Mouse (Mus musculus) frontal cortex, adult (tissue): ENCODE results near the gene Copz1.
A peak's percentile ranks its signal among the peaks of the same experiment; 100 is the strongest.

Experiments
- ATAC-seq: cut with Nextera tagmentation; 2 replicates; pipeline ENCODE4 v1.9.2; 2017; ENCODE audit warnings: mild to moderate bottlenecking, moderate library complexity, mixed read lengths; ENCODE audit not compliant: low TSS enrichment

The Copz1 gene

GRCm38 (mm10) chr15:103308876-103309580 lies 36.5 kb downstream of the Copz1 start:
- no peak for ATAC-seq

- ATAC-seq = no peak
Measured at GRCm38 (mm10) chr15:103310365-103310910, 37.9 kb downstream of the Copz1 start, which contains the start of gene Gpr84. Gpr84 (minus strand) TSS chr15:103310612.

DNA sequence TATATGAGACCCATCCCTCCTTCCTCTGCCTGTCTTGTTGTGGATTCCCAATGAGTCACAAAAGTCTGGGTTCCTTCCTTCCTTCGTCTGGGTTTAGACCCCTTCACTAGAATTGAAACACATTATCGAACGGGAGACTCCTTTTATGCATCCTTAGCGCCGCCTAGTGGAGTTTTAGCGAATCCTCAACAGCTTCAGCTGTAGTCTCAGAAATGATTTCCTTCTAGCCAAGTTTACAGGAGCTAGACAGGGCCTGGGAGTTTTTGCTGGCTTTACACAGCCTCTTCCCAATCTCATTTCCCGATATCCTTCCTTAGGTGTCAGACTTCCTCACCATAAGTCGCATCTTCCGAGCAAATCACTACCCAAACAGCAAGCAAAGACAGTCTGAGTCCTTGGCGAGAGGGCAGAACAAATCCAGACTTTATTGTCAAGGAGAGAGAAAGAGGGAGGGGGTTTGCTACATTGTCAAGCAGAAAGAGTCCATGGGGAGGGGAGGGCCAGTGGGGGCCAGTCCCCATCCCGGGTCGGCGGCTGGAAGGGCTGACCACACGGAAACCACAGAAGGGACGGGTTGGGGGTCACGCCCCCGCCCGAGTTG lies 41.1 kb downstream of the Copz1 start:
- ATAC-seq = peak; percentile 48

GRCm38 (mm10) chr15:103314181-103314580 lies 41.7 kb downstream of the Copz1 start:
- no peak for ATAC-seq

GRCm38 (mm10) chr15:103315011-103315502 lies 42.5 kb downstream of the Copz1 start:
- peak; percentile 44 for ATAC-seq

GRCm38 (mm10) chr15:103315979-103316776 lies 43.7 kb downstream of the Copz1 start:
- no peak for ATAC-seq

- no peak for ATAC-seq
Measured at GRCm38 (mm10) chr15:103317120-103317519, 44.6 kb downstream of the Copz1 start.

GRCm38 (mm10) chr15:103317731-103318130 lies 45.2 kb downstream of the Copz1 start:
- no peak for ATAC-seq

- ATAC-seq = no peak
Measured at GRCm38 (mm10) chr15:103318201-103318816, 45.8 kb downstream of the Copz1 start.

GRCm38 (mm10) chr15:103321076-103321475 lies 48.6 kb downstream of the Copz1 start:
- ATAC-seq = no peak

- no peak for ATAC-seq
Measured at GRCm38 (mm10) chr15:103322396-103322795, 49.9 kb downstream of the Copz1 start.

DNA sequence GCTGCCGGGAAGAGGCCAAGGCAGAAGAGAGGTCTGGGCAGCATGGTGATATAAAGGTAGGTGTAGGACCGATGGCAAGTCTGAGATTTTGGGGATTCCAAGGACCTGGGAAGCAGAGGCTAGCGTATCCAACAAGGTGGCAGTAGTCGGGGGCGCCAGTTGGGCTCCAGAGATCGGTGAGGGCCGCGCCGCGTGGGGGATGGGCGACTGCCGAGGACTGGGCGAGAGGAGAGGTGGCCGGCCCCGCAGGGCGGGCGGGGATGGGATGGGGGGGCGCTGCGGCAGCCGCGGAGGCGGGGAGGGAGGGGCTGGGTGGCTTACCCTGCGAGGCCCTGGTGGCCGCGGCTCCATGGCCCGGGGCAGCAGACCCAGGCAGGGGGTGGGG lies 50.5 kb downstream of the Copz1 start:
- no peak for ATAC-seq

DNA sequence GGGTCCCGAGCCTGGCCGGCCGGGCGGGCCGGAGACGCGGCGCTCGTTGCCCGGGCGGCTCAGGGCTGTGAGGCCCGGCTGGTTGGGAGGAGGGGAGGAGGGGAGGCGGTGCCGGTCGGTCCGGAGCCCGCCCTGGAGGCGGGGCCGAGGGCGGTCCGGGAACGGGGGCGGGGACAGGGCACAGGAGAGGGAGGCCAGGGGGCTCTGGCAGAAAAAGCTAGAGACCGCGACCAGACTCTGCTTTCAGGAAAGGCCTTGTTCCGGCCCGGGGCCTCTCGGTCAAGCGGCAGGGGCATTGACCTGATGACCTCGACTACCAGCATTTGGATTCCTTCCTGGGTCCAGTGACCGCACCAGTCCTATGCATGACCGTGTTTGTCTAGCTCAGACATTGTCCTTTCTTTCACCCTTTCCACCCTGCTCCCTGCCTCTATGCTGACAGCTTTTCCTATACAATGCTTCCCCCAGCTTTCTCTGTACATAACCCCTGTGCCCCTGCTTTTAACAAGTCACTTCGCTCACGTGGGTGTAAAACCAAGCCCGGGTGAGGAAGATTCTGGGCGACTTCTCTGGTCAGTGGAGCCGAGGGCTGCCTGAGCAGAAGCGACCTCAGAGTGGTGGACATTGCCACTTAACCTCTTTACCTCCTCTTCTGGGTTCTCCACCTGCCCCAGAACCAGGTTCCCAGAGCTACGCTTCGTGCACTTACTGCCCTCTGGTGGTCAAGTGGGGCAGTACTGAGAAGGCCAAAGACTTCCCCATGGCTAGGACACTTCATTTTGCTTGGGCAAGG lies 51.1 kb downstream of the Copz1 start:
- peak; percentile 74 for ATAC-seq

GRCm38 (mm10) chr15:103333081-103333615 lies 60.6 kb downstream of the Copz1 start:
- ATAC-seq = no peak

- ATAC-seq = no peak
Measured at GRCm38 (mm10) chr15:103333738-103334137, 61.2 kb downstream of the Copz1 start.

GRCm38 (mm10) chr15:103334194-103334593 lies 61.7 kb downstream of the Copz1 start:
- ATAC-seq = no peak

DNA sequence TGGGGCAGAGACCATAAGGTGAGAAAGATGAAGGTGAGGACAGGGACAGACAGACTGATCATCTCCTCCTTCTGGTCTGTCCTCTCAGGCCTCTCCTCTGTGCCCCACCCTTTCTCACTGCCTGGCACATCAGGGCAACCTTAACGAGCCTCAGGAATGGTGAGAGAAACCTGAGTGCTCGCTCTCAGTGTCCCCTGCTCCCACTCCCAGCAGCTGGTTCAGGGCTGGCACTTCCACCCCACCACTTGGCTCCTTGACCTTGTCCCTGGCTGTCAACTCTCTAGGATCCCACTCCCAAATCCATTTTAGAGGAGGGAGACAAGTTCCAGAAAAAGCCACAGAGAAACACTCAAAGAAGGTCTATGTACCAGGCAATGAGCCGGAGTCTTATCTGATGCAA lies 62.5 kb downstream of the Copz1 start:
- ATAC-seq = no peak

- peak; percentile 31 for ATAC-seq
Measured at GRCm38 (mm10) chr15:103335488-103336235, 63.1 kb downstream of the Copz1 start.

- no peak for ATAC-seq
Measured at GRCm38 (mm10) chr15:103336996-103337667, 64.6 kb downstream of the Copz1 start.
